Mouse (Mus musculus): ENCODE data around the gene Slc35f3. TPM values are rescaled to one million over a fixed set of nuclear protein-coding genes. Genes with fewer than 3 reads are reported as not detected.
A peak's percentile ranks its signal among the peaks of the same experiment; 100 is the strongest.

Slc35f3 gene
- total RNA-seq, 4 experiments from 2014 or later, result 33.6 to 40.5 (median 36.6) TPM

DNA sequence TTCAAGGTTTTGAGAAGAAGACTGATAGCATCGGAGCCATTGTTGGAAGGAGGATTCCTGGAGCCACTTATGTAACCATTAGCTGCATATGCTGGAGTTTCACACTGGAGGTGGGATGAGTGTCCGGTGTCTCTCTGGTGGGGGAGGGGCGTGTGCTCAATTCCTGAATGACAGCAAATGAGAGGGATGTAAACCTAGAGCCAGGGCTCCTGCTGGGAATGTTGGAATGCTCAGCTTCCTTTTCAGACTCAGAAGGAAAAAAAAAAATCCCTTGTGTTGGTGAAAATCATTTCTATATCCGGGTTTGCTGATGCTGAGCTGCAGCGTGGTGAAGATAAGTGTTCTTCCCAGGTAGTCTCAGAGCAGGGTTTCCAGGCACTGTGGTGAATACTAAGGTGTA lies 29.4 kb downstream of the Slc35f3 start:
- DNase-seq (ENCODE audit: low spot score in 2 of 2), result no peak

DNA sequence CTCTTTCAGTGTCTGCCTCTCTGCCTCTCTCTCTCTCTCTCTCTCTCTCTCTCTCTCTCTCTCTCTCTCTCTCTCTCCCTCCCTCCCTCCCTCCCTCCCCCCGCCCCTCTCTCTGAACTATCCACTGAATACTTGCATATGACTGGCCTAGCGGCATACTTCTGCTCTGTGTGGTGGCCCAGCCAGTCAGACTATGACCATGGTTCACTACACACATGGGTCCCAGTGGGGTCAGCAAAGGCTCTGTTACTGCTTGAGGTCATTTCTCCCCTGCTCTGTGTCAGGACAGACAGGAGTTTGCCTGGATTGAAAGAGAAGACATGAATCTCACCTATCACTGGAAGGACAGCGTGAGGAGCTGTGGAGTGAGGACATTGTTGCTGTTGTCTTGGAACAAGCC lies 40.5 kb downstream of the Slc35f3 start:
- DNase-seq (ENCODE audit: low spot score in 2 of 2), result no peak

DNA sequence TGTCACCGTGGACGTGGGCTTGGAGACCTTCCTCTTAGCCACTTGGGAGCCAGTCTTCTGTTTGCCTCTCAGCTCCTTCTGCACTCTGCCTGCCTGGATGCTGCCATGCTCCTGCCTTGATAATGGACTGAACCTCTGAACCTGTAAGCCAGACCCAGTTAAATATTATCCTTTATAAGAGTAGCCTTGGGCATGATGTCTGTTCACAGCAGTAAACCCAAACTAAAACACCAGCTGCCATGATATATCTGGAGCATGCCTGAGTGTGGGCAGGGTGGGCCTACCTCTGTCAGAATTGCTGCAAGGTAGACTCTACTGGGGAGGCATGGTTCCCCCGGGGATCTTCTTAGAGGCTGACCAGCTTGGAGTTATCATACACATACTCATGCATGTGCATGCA lies 41.0 kb downstream of the Slc35f3 start:
- DNase-seq (ENCODE audit: low spot score in 2 of 2), result no peak

DNA sequence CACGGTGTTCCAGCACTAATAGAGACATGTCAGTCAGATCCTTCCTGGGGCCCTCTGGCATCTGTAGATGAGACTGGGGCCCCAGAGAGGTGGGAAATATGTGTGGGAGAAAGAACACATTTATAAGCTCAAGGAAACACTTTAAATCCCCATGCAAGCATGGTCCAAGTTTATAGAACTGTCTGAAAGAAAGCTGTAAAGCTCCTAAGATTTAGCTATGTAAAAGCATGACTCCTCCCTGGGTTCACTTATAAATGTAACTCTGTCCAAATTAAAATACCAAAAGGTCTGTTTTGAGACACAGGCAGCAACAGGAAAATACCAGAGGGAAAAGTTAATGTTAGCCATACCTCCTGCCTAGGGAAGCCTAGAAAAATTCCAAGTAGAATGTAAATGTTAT lies 42.8 kb downstream of the Slc35f3 start:
- no peak for DNase-seq (ENCODE audit: low spot score in 2 of 2)

DNA sequence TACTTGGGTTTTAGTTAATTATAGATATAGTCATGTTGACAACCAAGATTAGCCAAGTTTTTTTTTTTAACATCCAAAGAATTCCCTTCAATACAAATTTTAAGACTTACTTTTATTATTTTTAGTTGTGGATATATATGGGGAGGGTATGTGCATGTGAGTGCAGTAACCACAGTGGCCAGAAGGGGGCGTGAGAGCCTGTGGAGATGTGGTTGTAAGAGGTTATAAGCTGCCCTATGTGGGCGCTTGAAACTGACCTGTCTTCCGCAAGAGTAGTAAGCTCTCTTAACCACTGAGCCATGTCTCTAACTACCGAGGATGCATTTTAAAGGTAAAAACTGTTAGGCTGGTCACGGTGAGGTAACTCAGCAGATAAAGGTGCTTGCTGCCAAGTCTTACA lies 45.1 kb downstream of the Slc35f3 start:
- DNase-seq (ENCODE audit: low spot score in 2 of 2), result no peak

DNA sequence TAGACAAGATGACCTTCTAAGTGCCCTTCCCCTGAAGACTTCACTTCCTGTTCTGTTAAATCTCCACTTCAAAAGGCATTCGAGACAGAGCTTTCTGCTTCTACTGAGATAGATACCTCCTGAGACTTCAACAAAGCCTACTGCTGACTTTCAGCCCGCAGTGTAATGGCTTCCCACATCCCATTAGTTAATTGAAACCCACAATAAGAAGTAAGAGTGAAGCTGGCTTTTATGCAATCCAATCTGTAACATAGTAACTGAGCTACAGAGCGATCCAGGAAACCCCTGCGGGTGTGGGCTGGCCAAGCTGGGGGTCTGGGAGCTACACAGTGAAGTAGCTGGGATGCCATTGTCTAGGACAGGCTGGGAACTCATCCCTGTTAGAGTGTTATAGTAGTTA lies 46.7 kb downstream of the Slc35f3 start:
- DNase-seq (ENCODE audit: low spot score in 2 of 2), result no peak

DNA sequence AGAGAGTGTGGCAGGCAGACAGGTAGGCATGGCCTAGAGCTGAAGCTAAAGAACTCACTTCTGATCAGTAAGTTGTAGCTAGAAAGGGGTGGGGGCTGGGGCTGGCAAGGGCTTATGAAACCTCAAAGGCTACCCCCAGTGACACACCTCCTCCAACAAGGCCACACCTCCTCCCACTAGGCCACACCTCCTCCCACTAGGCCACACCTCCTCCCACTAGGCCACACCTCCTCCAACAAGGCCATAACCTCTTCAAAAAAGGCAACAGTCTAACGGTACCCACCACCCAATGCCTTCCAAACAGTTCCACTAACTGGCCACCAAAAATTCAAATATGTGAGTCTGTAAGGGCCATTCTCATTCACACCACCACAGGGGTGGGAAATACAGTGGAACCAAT lies 54.9 kb downstream of the Slc35f3 start:
- no peak for DNase-seq (ENCODE audit: low spot score in 2 of 2)

DNA sequence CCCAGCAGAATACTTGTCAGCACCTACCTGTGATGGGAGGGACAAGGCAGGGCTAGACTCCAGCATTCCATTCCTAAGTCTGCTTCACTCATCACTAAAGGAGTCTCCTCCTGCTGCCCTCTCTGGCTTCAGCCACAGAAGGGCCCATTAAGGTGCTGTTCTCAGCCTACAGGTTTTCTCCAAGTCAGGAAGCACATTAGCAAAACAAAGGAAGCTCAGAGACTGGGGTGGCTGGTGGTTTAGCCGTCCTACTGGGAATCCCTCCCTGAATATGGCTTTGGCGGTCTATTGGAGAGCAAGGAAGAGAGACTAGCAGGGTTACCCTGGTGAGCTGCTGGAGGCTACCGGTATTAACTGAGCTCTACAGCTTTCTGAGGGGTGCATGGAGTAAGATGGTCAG lies 59.6 kb downstream of the Slc35f3 start:
- no peak for DNase-seq (ENCODE audit: low spot score in 2 of 2)

DNA sequence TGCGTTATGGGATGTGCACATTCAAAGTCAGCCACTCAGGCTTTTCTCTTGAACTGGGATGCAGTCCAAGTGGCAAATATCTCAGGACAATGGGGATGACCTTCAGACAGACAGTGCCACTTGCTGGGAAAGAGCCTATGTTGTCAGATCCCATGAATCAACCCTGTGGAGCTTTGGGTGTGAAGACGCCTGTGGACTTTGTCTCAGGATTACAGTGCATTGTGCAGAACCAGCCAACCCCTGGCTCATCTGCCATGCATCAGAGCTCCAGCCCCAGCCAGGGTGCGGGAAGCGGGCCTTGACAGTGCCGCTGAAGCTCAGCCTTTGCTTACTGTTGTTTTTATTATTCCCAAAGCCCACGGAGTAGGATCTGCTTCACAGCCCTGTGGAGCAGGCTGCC lies 60.9 kb downstream of the Slc35f3 start:
- no peak for DNase-seq (ENCODE audit: low spot score in 2 of 2)

DNA sequence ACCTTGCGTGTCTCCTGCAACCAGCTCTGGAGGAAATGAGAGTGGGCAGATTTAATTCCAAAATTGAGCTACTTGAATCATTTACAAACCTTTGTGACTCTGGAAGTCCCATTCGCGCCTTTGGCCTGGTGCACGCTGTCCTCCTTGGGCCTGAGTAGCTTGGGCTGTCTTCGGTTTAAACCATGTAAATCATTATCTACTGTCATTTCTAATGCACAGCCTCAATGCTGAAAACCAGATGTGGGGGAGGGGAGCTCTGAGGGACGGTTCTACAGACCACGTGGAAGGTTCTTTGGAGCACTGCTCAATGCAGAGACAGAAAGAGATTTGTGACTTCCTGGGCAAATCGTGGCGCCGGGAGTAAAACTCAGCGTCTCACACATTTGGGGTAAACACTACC lies 61.7 kb downstream of the Slc35f3 start:
- DNase-seq (ENCODE audit: low spot score in 2 of 2), result no peak

DNA sequence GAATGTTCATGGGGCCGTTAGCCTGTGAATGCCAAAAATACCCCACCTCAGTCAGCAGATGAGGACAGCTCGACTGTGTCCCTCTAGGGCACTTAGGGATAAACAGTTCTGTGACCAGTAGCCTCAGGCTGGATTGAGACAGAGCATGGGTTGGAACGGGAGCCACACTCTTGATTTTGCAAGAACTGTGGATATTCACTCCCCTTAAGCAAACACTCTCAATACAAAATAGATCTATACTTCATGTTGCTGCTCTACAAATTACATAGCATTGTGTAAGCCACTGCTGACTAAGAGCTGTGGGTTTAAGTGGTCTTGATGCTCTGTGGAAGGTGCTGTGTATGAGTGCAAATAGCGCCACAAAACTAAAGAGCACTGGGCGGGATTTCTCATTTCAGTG lies 62.3 kb downstream of the Slc35f3 start:
- no peak for DNase-seq (ENCODE audit: low spot score in 2 of 2)

DNA sequence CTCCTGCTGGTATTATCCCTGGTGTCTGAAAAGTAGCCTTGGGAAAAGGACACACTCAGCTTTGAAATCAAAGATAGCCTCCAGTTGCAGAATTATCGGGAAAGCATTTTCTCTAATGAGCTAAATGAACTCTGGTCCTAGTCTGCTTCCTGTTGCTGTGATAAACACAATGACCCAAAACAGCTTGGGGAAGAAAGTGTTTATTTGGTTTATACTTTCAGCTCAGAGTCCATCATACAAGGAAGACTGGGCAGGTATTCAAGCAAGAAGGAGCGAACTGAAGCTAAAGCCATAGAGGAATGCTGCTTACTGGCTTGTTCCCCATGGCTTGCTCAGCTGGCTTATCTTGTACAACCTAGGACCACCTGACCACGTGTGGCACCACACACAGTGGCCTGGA lies 67.9 kb downstream of the Slc35f3 start:
- no peak for DNase-seq (ENCODE audit: low spot score in 2 of 2)

DNA sequence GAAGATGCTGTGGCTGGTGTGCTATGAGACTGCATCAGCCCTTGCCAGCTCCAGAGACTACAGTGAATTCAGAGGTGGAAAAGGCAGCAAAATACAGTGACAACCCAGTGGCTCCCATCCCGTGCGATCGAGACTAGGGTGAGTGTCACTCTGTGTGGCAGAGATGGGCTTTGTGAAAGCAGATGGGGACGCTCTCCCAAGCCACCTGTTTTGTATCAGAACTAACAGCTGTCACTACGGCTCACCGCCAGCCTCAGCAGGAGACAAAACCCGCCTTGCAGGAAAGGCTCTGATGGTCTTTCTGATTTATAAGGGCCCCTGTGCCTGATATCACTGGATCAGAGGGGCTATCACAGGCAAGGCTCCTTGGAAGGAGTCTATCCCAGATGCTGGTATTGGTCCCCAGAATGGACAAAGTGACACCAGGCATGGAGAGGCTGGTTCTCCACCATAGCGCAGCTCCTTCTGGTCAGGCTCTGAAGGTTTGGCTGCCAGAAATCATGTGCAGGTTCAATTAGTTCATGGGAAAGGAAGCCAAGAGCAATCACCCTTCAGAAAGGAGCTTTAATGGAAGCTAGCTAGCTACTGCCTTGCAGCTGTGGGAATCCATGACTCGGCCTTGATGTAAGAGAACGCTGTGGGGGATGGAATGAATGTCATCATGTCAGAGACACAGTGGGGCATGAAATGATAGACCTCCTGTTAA lies 70.1 kb downstream of the Slc35f3 start:
- no peak for DNase-seq (ENCODE audit: low spot score in 2 of 2)

DNA sequence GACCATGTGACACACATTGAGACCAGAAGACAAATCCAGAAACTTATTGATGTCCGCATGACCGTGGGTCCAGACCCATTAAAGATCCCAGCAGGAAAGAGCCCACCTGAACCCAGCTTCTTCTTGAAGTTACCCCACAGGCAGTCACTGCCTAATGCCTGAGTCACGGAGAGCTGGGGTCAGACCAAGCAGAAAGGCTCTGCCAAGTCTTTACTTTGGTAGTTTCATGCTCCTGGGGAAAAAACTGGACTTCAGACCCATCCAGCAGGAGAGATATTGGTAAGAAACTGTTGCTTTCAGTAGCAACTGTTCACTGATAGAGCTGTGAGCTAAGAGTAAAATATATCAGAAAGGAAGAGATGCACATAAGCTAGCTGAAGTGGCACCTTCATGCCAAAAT lies 73.5 kb downstream of the Slc35f3 start:
- no peak for DNase-seq (ENCODE audit: low spot score in 2 of 2)

DNA sequence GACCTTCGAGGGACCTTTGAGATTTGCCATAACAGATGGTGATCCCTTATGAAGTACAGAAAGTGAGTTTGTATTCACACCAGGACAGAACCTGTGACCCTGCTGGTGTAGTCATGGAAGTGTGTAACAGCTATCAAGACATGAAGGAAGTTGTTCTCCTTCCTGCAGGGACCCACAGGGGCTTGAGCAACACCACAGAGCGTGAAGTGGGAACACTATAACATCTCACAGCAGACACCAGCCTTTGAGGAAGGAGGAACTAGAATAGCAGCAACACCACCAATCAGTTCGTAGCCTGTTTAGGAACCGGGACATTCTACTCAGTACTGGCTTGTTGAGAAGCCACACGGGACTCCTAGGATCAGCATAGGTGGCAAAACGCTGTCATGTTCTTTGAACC lies 81.2 kb downstream of the Slc35f3 start:
- no peak for DNase-seq (ENCODE audit: low spot score in 2 of 2)

DNA sequence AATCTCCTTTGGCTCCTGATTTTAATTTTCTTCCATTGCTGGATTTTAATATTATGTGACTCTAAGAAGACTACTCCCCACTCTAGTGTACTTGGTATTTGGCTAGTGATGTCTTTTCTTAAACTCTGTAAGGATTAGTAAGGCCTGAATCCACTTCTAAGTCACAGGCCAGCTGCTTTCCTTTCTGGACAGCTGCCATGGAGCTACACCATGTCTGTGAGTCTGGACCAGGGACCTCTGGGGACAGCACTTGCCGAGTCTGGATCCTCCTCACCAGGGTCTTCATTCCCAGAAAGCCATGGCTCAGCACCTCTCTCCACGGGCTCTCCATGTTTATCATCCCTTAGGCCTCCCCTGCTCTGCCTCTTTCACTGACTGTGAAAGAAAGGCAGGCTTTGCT lies 81.8 kb downstream of the Slc35f3 start:
- DNase-seq (ENCODE audit: low spot score in 2 of 2), result no peak

DNA sequence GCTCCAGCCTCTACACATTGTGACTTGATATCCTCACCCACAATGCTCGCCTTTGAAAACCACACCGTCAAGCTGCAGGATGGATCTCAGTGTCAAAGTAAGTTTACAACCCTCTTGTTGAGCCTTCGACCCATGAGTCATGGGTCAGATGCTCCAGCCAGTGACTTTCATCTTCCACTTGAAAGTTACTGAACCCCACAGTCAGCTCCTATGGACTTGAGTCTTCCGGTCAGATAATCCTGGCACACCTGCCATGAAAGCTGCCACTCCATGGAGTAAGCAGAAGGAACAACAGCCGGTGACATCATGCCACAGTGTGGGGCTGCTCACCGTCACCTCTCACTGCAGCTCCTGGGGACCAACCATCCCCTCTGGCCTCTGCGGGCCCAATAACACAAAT lies 82.9 kb downstream of the Slc35f3 start:
- no peak for DNase-seq (ENCODE audit: low spot score in 2 of 2)

DNA sequence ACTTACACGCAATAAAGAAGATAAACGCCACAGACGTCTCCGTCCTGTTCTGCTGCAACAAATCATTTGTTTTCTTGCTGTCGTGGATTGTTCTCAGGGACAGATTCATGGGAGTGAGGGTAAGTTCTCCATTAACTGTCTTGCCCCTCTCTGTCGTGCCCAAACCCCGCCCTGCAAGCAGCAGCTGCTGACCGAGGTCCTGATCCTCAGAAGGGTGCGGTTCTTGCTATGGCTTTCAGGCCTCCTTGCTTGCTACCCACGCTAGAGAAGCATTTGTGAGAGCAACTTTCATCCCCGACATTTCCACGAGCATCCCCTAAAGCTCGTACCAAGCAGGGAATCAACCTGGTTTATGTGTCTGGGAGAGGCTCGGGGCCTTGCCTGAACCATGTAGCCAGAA lies 83.9 kb downstream of the Slc35f3 start:
- DNase-seq (ENCODE audit: low spot score in 2 of 2), result no peak

DNA sequence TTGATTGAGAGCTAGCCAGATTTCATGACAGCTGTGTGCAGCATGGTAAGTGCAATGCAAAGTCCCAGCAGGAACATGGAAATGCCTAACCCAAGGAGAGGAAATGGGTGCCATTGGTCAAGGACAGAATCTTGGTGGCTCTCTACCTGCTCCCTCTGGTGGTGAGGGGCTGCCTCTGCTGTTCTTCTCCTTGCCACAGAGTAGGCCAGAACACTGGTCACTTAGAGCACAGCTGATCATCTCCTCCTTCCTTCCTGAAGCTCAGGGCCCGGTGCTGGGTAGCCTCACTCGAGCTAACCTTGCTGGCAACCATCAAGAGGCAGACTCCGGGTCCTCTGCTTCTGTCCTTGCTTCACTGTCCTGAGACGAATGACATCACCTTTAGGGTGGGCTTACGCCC lies 84.4 kb downstream of the Slc35f3 start:
- DNase-seq (ENCODE audit: low spot score in 2 of 2), result peak; percentile 20 to 35

DNA sequence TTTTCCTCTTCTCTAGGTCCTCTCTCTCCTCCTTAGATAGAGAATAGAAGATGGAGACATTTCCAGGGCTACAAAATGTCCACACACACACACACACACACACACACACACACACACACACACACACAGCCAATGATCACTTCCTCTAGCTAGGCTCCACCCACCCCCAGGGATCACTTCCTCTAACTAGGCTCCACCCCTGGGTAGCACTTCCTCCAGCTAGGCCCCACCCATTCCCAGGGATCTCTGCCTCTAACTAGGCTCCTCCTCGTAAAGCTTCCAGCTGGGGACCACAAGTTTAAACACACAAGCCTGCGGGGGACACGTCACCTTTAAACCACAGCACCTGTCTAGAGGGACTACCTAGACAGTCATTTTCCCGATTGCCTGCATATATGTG lies 89.2 kb downstream of the Slc35f3 start:
- no peak for DNase-seq (ENCODE audit: low spot score in 2 of 2)

DNA sequence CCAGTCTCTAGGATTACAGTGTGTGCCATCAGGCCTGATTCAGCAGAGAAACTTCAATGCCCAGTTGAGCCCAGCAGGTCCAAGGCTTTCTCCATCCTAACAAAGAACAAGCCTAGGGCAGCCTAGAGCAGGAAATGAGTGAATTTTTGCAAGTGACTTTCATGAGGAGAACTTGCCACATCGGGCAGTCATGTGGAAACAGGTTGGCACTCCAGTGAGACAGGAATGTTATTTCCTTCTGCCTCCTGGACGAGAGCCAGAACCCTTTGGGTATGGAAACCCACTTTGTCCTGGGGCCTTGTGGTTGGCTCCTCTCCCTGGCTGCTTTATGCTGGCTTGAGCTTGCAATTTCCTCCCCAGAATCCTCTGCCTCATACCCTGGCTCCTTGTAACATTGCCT lies 93.2 kb downstream of the Slc35f3 start:
- DNase-seq (ENCODE audit: low spot score in 2 of 2), result no peak

DNA sequence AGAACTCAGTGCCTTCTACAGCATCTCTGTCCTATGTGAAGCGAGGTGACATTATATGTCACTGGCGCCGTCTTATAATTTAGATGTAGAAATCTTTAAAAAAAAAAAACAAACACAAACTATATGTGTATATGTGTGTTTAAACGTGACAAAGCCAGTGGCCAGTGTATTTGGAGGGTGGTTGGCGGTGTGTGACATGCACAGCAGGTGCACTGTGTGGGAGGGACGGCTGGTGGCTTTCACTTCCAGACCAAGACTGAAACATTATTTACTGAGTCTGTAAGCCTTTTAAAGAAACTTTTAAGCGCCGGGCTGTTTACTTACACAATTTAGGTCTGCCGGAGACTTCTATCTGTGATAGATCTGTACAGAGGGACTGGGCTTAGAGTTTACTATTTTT lies 97.0 kb downstream of the Slc35f3 start:
- no peak for DNase-seq (ENCODE audit: low spot score in 2 of 2)

DNA sequence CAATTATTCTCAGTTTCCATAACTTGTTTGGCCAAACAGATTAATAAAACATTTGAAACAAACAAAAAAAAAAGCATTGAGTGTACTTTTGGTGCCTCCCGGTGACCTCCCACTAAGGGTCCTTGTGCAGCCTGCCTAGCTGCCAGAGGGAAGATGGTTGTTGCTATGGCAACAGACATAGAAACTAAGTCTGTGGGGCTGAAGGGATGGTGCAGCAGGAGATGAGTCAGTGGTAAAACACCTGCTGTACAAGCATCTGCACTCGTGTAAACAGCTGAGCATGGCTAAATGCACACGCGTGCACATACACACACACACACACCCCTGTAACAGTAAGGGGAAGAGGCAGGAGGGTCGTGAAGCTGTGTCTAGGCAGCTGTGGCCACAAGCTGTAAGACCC lies 97.6 kb downstream of the Slc35f3 start:
- DNase-seq (ENCODE audit: low spot score in 2 of 2), result peak in 1 of 2 experiments; percentile 33

DNA sequence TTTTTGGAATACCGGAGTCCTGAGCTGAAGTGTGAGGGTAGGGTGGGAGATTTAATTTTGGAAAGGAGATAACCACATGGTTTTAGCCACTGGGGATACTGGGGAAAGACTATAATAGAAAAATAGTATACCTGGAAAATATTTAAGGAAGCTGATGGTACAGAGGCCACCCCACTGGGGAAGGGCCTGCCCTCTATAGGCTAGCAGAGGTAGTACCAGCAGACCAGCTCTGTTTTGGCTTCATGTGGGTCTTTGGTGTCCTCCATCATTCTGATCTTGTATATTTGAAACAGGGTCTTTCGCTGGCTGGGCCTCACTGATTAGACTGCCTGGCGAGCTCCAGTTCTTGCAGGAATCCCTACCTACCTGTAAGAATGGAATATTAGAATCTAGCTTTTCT lies 100.0 kb downstream of the Slc35f3 start:
- DNase-seq (ENCODE audit: low spot score in 2 of 2), result no peak

Measured in left cerebral cortex, adult 8-10 months (tissue).